Mouse (Mus musculus): ENCODE data around the gene Chrne. TPM values are rescaled to one million over a fixed set of nuclear protein-coding genes. Genes with fewer than 3 reads are reported as not detected.

The Chrne gene
- polyA plus RNA-seq, 1 experiment from 2014 or later: not detected

GRCm38 (mm10) chr11:70650322-70651175 is 31.5 kb upstream of the Chrne start:
- Histone ChIP-seq H3K36me3 (peaks cover 45% of the 10 kb centered on the region), H3K27me3 (no peaks in the 10 kb centered on the region), H3K4me1 (peaks cover 36% of the 10 kb centered on the region), H3K9ac (no peak overlapping the region), H3K4me2 (replicated peaks) (no peak overlapping the region), H3K4me3 (no peak overlapping the region), H3K27ac (0 out of 2 replicates have a peak overlapping the region, but pooled peaks have one; percentile 38), H3K9me3 (no peaks in the 10 kb centered on the region)
- no peak for ATAC-seq (ENCODE audit: insufficient number of reproducible peaks, insufficient read depth, low FRiP score, low TSS enrichment)
- WGBS: 81% methylated on average over 12 of the region's 12 CpGs

- WGBS: 81% methylated on average over 8 of the region's 8 CpGs
- Histone ChIP-seq H3K36me3 (peaks cover 58% of the 10 kb centered on the region), H3K4me1 (peaks cover 41% of the 10 kb centered on the region), H3K27ac (no peak overlapping the region), H3K4me3 (0 out of 2 replicates have a peak overlapping the region, but pooled peaks have one; percentile 12), H3K9me3 (no peaks in the 10 kb centered on the region), H3K27me3 (no peaks in the 10 kb centered on the region), H3K9ac (no peak overlapping the region), H3K4me2 (replicated peaks) (0 out of 2 replicates have a peak overlapping the region, but pooled peaks have one; percentile 98)
- no peak for ATAC-seq (ENCODE audit: insufficient number of reproducible peaks, insufficient read depth, low FRiP score, low TSS enrichment)
Measured at GRCm38 (mm10) chr11:70649185-70649734, 30.2 kb upstream of the Chrne start.

- no peak for ATAC-seq (ENCODE audit: insufficient number of reproducible peaks, insufficient read depth, low FRiP score, low TSS enrichment)
- H3K27ac ChIP-seq: no peak overlapping the region
Measured at GRCm38 (mm10) chr11:70648512-70648911, 29.5 kb upstream of the Chrne start.

GRCm38 (mm10) chr11:70647716-70648420 is 28.9 kb upstream of the Chrne start:
- Histone ChIP-seq H3K27me3 (no peaks in the 10 kb centered on the region), H3K36me3 (peaks cover 67% of the 10 kb centered on the region), H3K4me3 (peak overlapping the region; percentile 81), H3K4me2 (replicated peaks) (peak overlapping the region; percentile 98), H3K9me3 (no peaks in the 10 kb centered on the region), H3K9ac (peak overlapping the region; percentile 84), H3K27ac (peak overlapping the region; percentile 94), H3K4me1 (peaks cover 40% of the 10 kb centered on the region)
- no peak for ATAC-seq (ENCODE audit: insufficient number of reproducible peaks, insufficient read depth, low FRiP score, low TSS enrichment)
- WGBS: 5% methylated on average over 28 of the region's 28 CpGs

More at GRCm38 (mm10) chr11:70648512-70648911, 29.5 kb upstream of the Chrne start:
- Histone ChIP-seq H3K27me3 (no peaks in the 10 kb centered on the region), H3K36me3 (peaks cover 63% of the 10 kb centered on the region), H3K4me1 (peaks cover 41% of the 10 kb centered on the region), H3K9me3 (no peaks in the 10 kb centered on the region), H3K9ac (0 out of 2 replicates have a peak overlapping the region, but pooled peaks have one; percentile 84), H3K4me2 (replicated peaks) (peak overlapping the region; percentile 98), H3K4me3 (peak overlapping the region; percentile 81)
- 83% methylated on average over 4 of the region's 4 CpGs for WGBS

GRCm38 (mm10) chr11:70646691-70647650 is 28.0 kb upstream of the Chrne start, which contains the start of the genes Rnf167 and Slc25a11:
TSS of gene Rnf167 (plus strand) at chr11:70647235.
TSS of gene Slc25a11 (minus strand) at chr11:70647479.
- under 1% methylated on average over 63 of the region's 63 CpGs for WGBS
- H3K36me3 ChIP-seq: peaks cover 64% of the 10 kb centered on the region

GRCm38 (mm10) chr11:70646259-70646555 is 27.2 kb upstream of the Chrne start:
- Histone ChIP-seq H3K4me1 (peaks cover 29% of the 10 kb centered on the region), H3K36me3 (peaks cover 57% of the 10 kb centered on the region), H3K9ac (peak overlapping the region; percentile 88), H3K27ac (peak overlapping the region; percentile 94; the same call in 1 of the 2 replicates), H3K9me3 (no peaks in the 10 kb centered on the region), H3K27me3 (no peaks in the 10 kb centered on the region), H3K4me3 (peak overlapping the region; percentile 81), H3K4me2 (replicated peaks) (peak overlapping the region; percentile 85)
- ATAC-seq (ENCODE audit: insufficient number of reproducible peaks, insufficient read depth, low FRiP score, low TSS enrichment): no peak; the same call in 1 of the 2 replicates
- 15% methylated on average over 3 of the region's 3 CpGs for WGBS

More at GRCm38 (mm10) chr11:70646691-70647650, 28.0 kb upstream of the Chrne start, which contains the start of the genes Rnf167 and Slc25a11:
- H3K9ac ChIP-seq: peak within 1 kb of the TSS; percentile 88
- H3K4me2 ChIP-seq (replicated peaks): peak within 1 kb of the TSS; percentile 98
- peaks cover 31% of the 10 kb centered on the region for H3K4me1 ChIP-seq
- peak; percentile 79 for ATAC-seq (ENCODE audit: insufficient number of reproducible peaks, insufficient read depth, low FRiP score, low TSS enrichment)
- no peaks in the 10 kb centered on the region for H3K27me3 ChIP-seq
- H3K4me3 ChIP-seq: peak within 1 kb of the TSS; percentile 81
- no peaks in the 10 kb centered on the region for H3K9me3 ChIP-seq
- peak within 1 kb of the TSS; percentile 94 for H3K27ac ChIP-seq

- Histone ChIP-seq H3K4me1 (peaks cover 27% of the 10 kb centered on the region), H3K9ac (peak overlapping the region; percentile 88), H3K27ac (peak overlapping the region; percentile 94; the same call in 1 of the 2 replicates), H3K4me2 (replicated peaks) (peak overlapping the region; percentile 85), H3K9me3 (no peaks in the 10 kb centered on the region), H3K36me3 (peaks cover 52% of the 10 kb centered on the region), H3K27me3 (no peaks in the 10 kb centered on the region), H3K4me3 (peak overlapping the region; percentile 81)
- ATAC-seq (ENCODE audit: insufficient number of reproducible peaks, insufficient read depth, low FRiP score, low TSS enrichment): no peak
- WGBS: 90% methylated on average over 12 of the region's 12 CpGs
Measured at GRCm38 (mm10) chr11:70645461-70646258, 26.6 kb upstream of the Chrne start.

GRCm38 (mm10) chr11:70644564-70645103 is 25.6 kb upstream of the Chrne start:
- no peaks in the 10 kb centered on the region for H3K9me3 ChIP-seq
- no peak for ATAC-seq (ENCODE audit: insufficient number of reproducible peaks, insufficient read depth, low FRiP score, low TSS enrichment)
- 98% methylated on average over 8 of the region's 8 CpGs for WGBS
- H3K4me3 ChIP-seq: no peak overlapping the region
- H3K4me2 ChIP-seq (replicated peaks): no peak overlapping the region
- no peak overlapping the region for H3K27ac ChIP-seq
- peaks cover 25% of the 10 kb centered on the region for H3K4me1 ChIP-seq
- H3K36me3 ChIP-seq: peaks cover 43% of the 10 kb centered on the region
- H3K9ac ChIP-seq: peak overlapping the region; percentile 17; the same call in 1 of the 2 replicates
- no peaks in the 10 kb centered on the region for H3K27me3 ChIP-seq

- H3K27ac ChIP-seq: no peak overlapping the region
- no peaks in the 10 kb centered on the region for H3K27me3 ChIP-seq
- no peak overlapping the region for H3K4me2 ChIP-seq (replicated peaks)
- H3K36me3 ChIP-seq: peaks cover 30% of the 10 kb centered on the region
- ATAC-seq (ENCODE audit: insufficient number of reproducible peaks, insufficient read depth, low FRiP score, low TSS enrichment): no peak
- no peak overlapping the region for H3K4me3 ChIP-seq
- H3K9ac ChIP-seq: no peak overlapping the region
- H3K9me3 ChIP-seq: no peaks in the 10 kb centered on the region
- 92% methylated on average over 6 of the region's 6 CpGs for WGBS
- peaks cover 12% of the 10 kb centered on the region for H3K4me1 ChIP-seq
Measured at GRCm38 (mm10) chr11:70643051-70643450, 24.0 kb upstream of the Chrne start.

- Histone ChIP-seq H3K27me3 (no peaks in the 10 kb centered on the region), H3K27ac (no peak overlapping the region), H3K36me3 (peaks cover 30% of the 10 kb centered on the region), H3K9ac (no peak overlapping the region), H3K9me3 (no peaks in the 10 kb centered on the region), H3K4me1 (peaks cover 12% of the 10 kb centered on the region), H3K4me3 (no peak overlapping the region), H3K4me2 (replicated peaks) (no peak overlapping the region)
- 78% methylated on average over 7 of the region's 7 CpGs for WGBS
- ATAC-seq (ENCODE audit: insufficient number of reproducible peaks, insufficient read depth, low FRiP score, low TSS enrichment): no peak
Measured at GRCm38 (mm10) chr11:70641241-70641640, 22.2 kb upstream of the Chrne start.
